Mouse (Mus musculus) heart, adult 2 months (tissue): ENCODE measurements around the gene Stra6. TPM values are rescaled to one million over a fixed set of nuclear protein-coding genes. Genes with fewer than 3 reads are reported as not detected.

Experiments
- DNase-seq, 2 experiments: peaks; one replicate each; pipeline ENCODE4 v3.0.0; 2021
- H3K27ac ChIP-seq: fragments of 200-600 bp; 2 replicates; pipeline ENCODE4 v1.8.1; 2022
- H3K27me3 ChIP-seq: fragments of 200-500 bp; 2 replicates; pipeline ENCODE4 v1.6.1; 2012; ENCODE audit warnings: mild to moderate bottlenecking, low read length, inconsistent platforms, mixed read lengths; ENCODE audit not compliant: control insufficient read depth, insufficient read depth
- H3K36me3 ChIP-seq: fragments of 200-500 bp; 2 replicates; pipeline ENCODE4 v1.6.1; 2012; ENCODE audit warnings: low read length, inconsistent platforms; ENCODE audit not compliant: control insufficient read depth, insufficient read depth
- H3K4me1 ChIP-seq: fragments of 200-500 bp; 2 replicates; pipeline ENCODE4 v1.6.1; 2011; ENCODE audit warnings: low read length; ENCODE audit not compliant: control insufficient read depth, insufficient read depth
- H3K4me3 ChIP-seq: fragments of 200-600 bp; 2 replicates; pipeline ENCODE4 v1.8.1; 2022
- H3K79me2 ChIP-seq: fragments of 200-500 bp; replicated peaks from 2 replicates; pipeline ENCODE4 v1.6.1; 2012; ENCODE audit warnings: mild to moderate bottlenecking, inconsistent platforms, low read length, moderate library complexity, mixed read lengths; ENCODE audit not compliant: control insufficient read depth, insufficient read depth
- H3K9ac ChIP-seq: fragments of 200-500 bp; 2 replicates; pipeline ENCODE4 v1.6.1; 2012; ENCODE audit warnings: low read depth, mild to moderate bottlenecking, control low read depth, inconsistent platforms, low read length, mixed read lengths
- CTCF ChIP-seq: fragments of 200-600 bp; IDR thresholded peaks from 2 replicates; pipeline ENCODE4 v1.8.1; 2022; ENCODE audit warnings: antibody characterized with exemption, mild to moderate bottlenecking, moderate library complexity
- EP300 ChIP-seq: fragments of 200-500 bp; IDR thresholded peaks from 2 replicates; pipeline ENCODE4 v1.6.1; 2011; ENCODE audit warnings: low read depth, low read length, control low read depth; ENCODE audit not compliant: insufficient read depth
- POLR2A ChIP-seq: fragments of 200-500 bp; IDR thresholded peaks from 2 replicates; pipeline ENCODE4 v1.6.1; 2011; ENCODE audit warnings: mild to moderate bottlenecking, low read depth, low read length, control low read depth; ENCODE audit not compliant: insufficient read depth
- WGBS: fragments of 180-500 bp; shearing (Covaris S2); methylation state at CpG from one replicate; pipeline ENCODE4 v1.1.7; 2018; 5-methylcytosine and 5-hydroxymethylcytosine counted together
- intact Hi-C: fragments of 180-260 bp; cut with DNase I; formaldehyde crosslinking; loops from one replicate; pipeline ENCODE4 v1.15.1; 2025
- polyA plus RNA-seq: library from polyadenylated mRNA; depleted of rRNA; stranded (reverse); fragments of >200 nt; gene quantifications from 2 replicates; pipeline ENCODE4 v1.2.3, GENCODE M21; 2012
- total RNA-seq, 2 experiments: library from RNA; stranded (reverse); gene quantifications; 2 replicates each; pipeline ENCODE4 v1.2.3; 2021

The Stra6 gene
- total and polyA plus RNA-seq, 3 experiments = 0.34 to 0.68 (median 0.65) TPM

- 63% methylated on average over 4 of the region's 4 CpGs for WGBS
- no peaks in the 10 kb centered on the region for H3K27me3 ChIP-seq
- intact Hi-C loops = no loop called here
- H3K9ac ChIP-seq = no peak overlapping the region
- TF ChIP-seq EP300 = no peak
- TF ChIP-seq POLR2A = no peak
- no peak for TF ChIP-seq CTCF
- no peak for DNase-seq
- H3K4me3 ChIP-seq = no peak overlapping the region
- H3K4me1 ChIP-seq = peaks cover 1% of the 10 kb centered on the region
- H3K79me2 ChIP-seq = no peaks in the 10 kb centered on the region
- no peak overlapping the region for H3K27ac ChIP-seq
- H3K36me3 ChIP-seq = no peaks in the 10 kb centered on the region
Measured at GRCm38 (mm10) chr9:58045646-58046045, 17.9 kb upstream of the Stra6 start.

DNA sequence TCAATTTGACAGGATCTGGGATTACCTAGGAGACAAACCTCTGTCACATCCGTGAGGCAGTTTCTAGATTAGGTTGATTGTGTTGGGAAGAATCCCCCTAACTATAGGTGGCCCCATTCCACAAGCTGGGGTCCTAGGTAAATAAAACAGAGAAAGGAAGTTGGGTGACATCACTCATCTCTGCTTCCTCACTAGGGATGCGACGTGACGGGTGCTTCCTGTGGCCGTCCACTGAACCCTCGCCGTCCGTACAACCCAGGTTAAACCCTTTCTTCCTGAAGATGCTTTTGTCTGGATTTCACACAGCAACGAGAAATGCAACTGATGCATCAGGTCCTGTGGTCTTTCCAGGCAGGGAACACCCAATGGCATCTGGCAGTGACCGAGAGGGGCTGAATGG is 16.5 kb upstream of the Stra6 start:
- no peak for DNase-seq
- H3K27me3 ChIP-seq = no peaks in the 10 kb centered on the region
- TF ChIP-seq POLR2A = no peak
- TF ChIP-seq EP300 = no peak
- TF ChIP-seq CTCF = no peak
- no peak overlapping the region for H3K9ac ChIP-seq
- H3K27ac ChIP-seq = no peak overlapping the region
- no peaks in the 10 kb centered on the region for H3K36me3 ChIP-seq
- H3K79me2 ChIP-seq = no peaks in the 10 kb centered on the region
- WGBS = 45% methylated on average over 10 of the region's 10 CpGs
- intact Hi-C loops = no loop called here
- peaks cover 1% of the 10 kb centered on the region; the same call in 1 of the 2 replicates for H3K4me1 ChIP-seq
- H3K4me3 ChIP-seq = no peak overlapping the region

DNA sequence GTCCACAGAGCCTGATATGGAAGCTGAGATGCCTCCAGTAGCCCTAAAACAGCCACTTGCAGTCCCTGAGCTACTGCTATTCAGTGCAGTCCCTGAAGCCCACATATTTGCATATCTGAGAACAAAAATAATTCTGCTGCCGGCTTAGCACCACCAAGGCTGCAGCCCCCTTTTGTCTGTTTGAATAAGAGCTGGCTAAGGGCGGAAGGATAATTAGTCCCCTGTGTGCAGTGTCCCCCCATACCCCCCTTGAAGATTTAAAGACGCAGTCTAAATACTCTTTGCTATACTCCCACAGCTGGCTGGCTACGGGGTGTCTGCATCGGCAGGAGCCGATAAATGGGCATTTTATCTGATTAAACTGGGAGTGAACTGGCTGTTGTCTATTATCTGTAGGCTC is 15.0 kb upstream of the Stra6 start:
- Histone ChIP-seq H3K36me3 (no peaks in the 10 kb centered on the region), H3K4me3 (no peak overlapping the region), H3K27ac (no peak overlapping the region), H3K79me2 (no peaks in the 10 kb centered on the region), H3K9ac (no peak overlapping the region), H3K4me1 (peaks cover 1% of the 10 kb centered on the region; the same call in 1 of the 2 replicates), H3K27me3 (no peaks in the 10 kb centered on the region)
- TF ChIP-seq POLR2A (no peak), CTCF (no peak), EP300 (no peak)
- intact Hi-C loops = no loop called here
- no peak for DNase-seq
- 18% methylated on average over 6 of the region's 6 CpGs for WGBS

DNA sequence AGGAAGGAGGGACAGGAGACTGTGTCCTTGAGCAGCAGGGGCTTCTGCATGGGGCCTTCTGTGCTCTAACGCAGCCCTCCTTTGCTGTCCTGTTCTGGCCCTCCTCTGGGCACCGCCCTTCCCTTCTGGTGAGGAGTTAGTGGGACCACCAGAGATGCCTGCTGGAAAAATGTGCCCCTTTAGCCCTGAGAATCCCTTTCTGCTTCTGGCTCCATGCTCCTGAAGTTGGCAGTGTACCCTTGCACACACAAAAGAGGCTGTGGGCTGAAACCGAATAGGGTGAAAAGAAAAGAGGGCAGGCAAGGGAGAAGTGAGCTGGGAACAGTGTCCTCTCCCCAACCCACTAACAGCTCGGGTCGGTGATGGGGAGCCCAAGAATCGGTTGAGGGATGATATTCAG is 14.4 kb upstream of the Stra6 start:
- Histone ChIP-seq H3K36me3 (no peaks in the 10 kb centered on the region), H3K27ac (no peak overlapping the region), H3K9ac (no peak overlapping the region), H3K4me1 (no peaks in the 10 kb centered on the region), H3K4me3 (no peak overlapping the region), H3K27me3 (no peaks in the 10 kb centered on the region), H3K79me2 (no peaks in the 10 kb centered on the region)
- 78% methylated on average over 6 of the region's 6 CpGs for WGBS
- no peak for TF ChIP-seq CTCF
- intact Hi-C loops = no loop called here
- DNase-seq = no peak

GRCm38 (mm10) chr9:58049861-58050260 is 13.7 kb upstream of the Stra6 start:
- Histone ChIP-seq H3K4me1 (no peaks in the 10 kb centered on the region), H3K27me3 (no peaks in the 10 kb centered on the region), H3K79me2 (no peaks in the 10 kb centered on the region), H3K27ac (no peak overlapping the region), H3K36me3 (no peaks in the 10 kb centered on the region), H3K9ac (no peak overlapping the region), H3K4me3 (no peak overlapping the region)
- no peak for DNase-seq
- intact Hi-C loops = no loop called here
- 56% methylated on average over 7 of the region's 7 CpGs for WGBS
- TF ChIP-seq CTCF (no peak), POLR2A (no peak), EP300 (no peak)

- WGBS = 51% methylated on average over 5 of the region's 5 CpGs
- Histone ChIP-seq H3K27me3 (no peaks in the 10 kb centered on the region), H3K79me2 (no peaks in the 10 kb centered on the region), H3K4me3 (no peak overlapping the region), H3K27ac (no peak overlapping the region), H3K4me1 (no peaks in the 10 kb centered on the region), H3K36me3 (no peaks in the 10 kb centered on the region), H3K9ac (no peak overlapping the region)
- intact Hi-C loops = no loop called here
- no peak for TF ChIP-seq EP300
- peak; percentile 20; the same call in 1 of the 2 replicates for TF ChIP-seq CTCF
- no peak for TF ChIP-seq POLR2A
- DNase-seq = no peak
Measured at GRCm38 (mm10) chr9:58051937-58052336, 11.7 kb upstream of the Stra6 start.
